Mouse (Mus musculus) liver, postnatal 0 days (tissue): ENCODE data around the gene AI661453.

ENCODE experiments used
- CTCF ChIP-seq: sonication (generic); IDR thresholded peaks from 2 replicates; pipeline ENCODE4 v1.5.1; 2016; ENCODE audit warnings: antibody characterized with exemption, low read depth
- EP300 ChIP-seq: IDR thresholded peaks from 2 replicates; pipeline ENCODE4 v1.6.1; 2016; ENCODE audit warnings: antibody characterized with exemption, low read depth, mild to moderate bottlenecking

- no peak for TF ChIP-seq CTCF
- TF ChIP-seq EP300: no peak
These were observed 23.0 kb downstream of the AI661453 start for GRCm38 (mm10) chr17:47459341-47459919.
